Mouse (Mus musculus) embryonic fibroblast, embryonic 13.5 days (primary cell): ENCODE measurements around the gene Gad2.

ENCODE experiments used
- CTCF ChIP-seq: IDR thresholded peaks from 2 replicates; pipeline ENCODE4 v1.5.1; 2011; ENCODE audit warnings: mild to moderate bottlenecking, control low read depth, low read length, moderate library complexity, borderline replicate concordance; ENCODE audit not compliant: insufficient read depth
- POLR2A ChIP-seq: IDR thresholded peaks from 2 replicates; pipeline ENCODE4 v1.6.1; 2011; ENCODE audit warnings: low read depth, mild to moderate bottlenecking, control low read depth, low read length, moderate library complexity

DNA sequence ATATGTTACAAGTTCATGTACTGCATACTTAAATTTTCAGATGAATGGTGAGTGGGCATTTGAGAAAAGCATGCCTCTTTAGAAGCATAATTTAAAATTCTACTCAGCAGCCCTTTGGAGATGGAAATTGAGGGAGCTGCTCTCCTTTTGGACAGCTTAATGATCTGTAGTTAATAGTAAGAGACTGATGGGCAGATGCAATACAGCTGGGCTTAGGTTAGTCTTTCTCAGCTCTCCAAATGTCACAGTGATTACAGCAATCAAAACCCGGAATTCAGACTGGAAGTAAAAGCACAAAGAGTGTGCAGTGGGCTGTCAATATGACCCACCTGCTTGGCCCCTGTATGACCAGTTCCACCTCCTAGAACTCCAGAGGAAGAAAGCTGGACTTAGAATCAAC, 24.1 kb downstream of the Gad2 start:
- TF ChIP-seq CTCF (no peak), POLR2A (no peak)
